Mouse (Mus musculus): ENCODE data around the gene Actl6b. TPM values are rescaled to one million over a fixed set of nuclear protein-coding genes. Genes with fewer than 3 reads are reported as not detected.

The Actl6b gene
- polyA plus RNA-seq, 1 experiment from 2014 or later = 0.05 TPM

DNA sequence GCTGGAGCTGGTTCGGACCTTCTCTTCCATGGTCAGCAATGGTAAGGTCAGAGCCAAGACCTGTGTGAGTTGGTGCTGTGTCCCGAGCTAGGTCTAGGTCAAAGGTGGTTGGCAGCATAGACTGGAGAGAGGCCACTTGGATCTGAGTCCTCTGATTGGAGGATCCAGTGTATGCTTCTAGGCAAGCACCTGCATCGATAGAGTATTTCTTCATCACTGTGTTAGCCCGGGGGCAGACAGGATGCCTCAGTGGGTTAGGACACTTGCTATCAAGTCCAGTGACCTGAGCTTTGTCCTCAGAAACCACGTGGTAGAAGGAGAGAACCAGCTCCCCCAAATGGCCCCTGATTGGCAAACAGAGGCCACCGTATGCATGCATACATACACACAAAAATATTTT, 26.9 kb downstream of the Actl6b start:
- H3K4me1 ChIP-seq (ENCODE audit: control insufficient read depth, low read depth, low read length) = no peaks in the 10 kb centered on the region; the same call in 1 of the 2 replicates
- no peak overlapping the region for H3K27ac ChIP-seq (ENCODE audit: low read length)
- 48% methylated on average over 6 of the region's 6 CpGs for WGBS (ENCODE audit: insufficient replicate concordance)
- H3K9ac ChIP-seq (ENCODE audit: low read depth, low read length) = no peak overlapping the region
- H3K4me3 ChIP-seq (ENCODE audit: low read depth, low read length) = no peak overlapping the region
- H3K27me3 ChIP-seq (ENCODE audit: control insufficient read depth, insufficient read depth, low read depth, low read length) = no peaks in the 10 kb centered on the region
- H3K9me3 ChIP-seq (replicated peaks; ENCODE audit: control insufficient read depth, low read length) = no peaks in the 10 kb centered on the region
- ATAC-seq (ENCODE audit: low read depth) = peak; percentile 59
- H3K36me3 ChIP-seq (ENCODE audit: control insufficient read depth, insufficient read depth) = peaks cover 35% of the 10 kb centered on the region
- H3K4me2 ChIP-seq (ENCODE audit: low read depth, low read length) = no peak overlapping the region

DNA sequence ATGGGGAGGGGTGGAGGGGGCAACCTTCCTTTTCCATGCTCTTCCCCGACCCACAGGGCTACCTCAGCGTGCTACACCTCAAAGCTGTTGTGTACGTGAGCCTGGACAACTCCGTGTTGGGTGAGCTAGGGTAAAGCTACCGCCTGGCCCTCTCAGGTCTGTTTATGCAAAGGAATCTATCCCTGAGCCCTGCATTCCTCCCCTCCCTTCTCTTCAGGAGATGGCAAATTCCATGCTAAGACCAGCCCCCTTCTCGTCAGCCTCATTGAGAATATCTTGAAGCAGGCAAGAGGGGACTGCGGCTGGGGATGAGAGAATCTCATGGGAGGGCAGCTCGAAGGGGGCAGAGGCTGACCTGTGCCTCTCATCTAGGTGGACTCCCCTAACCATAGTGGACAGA, 29.4 kb downstream of the Actl6b start:
- Histone ChIP-seq H3K27me3 (ENCODE audit: control insufficient read depth, insufficient read depth, low read depth, low read length) (no peaks in the 10 kb centered on the region), H3K27ac (ENCODE audit: low read length) (no peak overlapping the region), H3K9me3 (replicated peaks; ENCODE audit: control insufficient read depth, low read length) (peaks cover 5% of the 10 kb centered on the region; the same call in 1 of the 2 replicates), H3K9ac (ENCODE audit: low read depth, low read length) (no peak overlapping the region), H3K36me3 (ENCODE audit: control insufficient read depth, insufficient read depth) (peaks cover 36% of the 10 kb centered on the region), H3K4me2 (ENCODE audit: low read depth, low read length) (no peak overlapping the region), H3K4me3 (ENCODE audit: low read depth, low read length) (no peak overlapping the region), H3K4me1 (ENCODE audit: control insufficient read depth, low read depth, low read length) (no peaks in the 10 kb centered on the region; the same call in 1 of the 2 replicates)
- WGBS (ENCODE audit: insufficient replicate concordance) = 64% methylated on average over 8 of the region's 8 CpGs
- ATAC-seq (ENCODE audit: low read depth) = no peak

DNA sequence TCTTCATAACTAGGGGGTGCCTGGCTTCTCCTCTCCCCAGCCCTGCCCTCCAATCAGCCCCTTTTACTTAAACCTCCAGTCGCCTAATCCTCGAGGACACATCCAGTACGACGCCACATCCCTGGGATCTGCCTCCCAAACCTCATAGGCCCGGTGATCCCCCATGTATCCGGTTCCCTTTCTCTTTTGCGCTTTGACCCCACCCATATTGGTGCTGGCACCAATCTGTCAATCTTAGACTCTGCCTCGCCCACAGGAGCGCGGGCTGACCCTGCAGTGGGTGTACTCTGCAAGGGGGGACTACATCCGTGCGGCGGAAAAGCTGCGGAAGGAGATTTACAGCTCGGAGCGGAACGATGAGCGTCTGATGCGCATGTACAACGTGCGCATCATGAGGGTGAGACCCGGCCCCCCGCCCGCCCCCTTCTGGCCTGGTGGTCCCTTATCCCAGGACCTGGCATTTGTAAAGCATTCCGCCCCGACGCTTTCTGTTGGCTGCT, 30.4 kb downstream of the Actl6b start:
- H3K9me3 ChIP-seq (replicated peaks; ENCODE audit: control insufficient read depth, low read length) = peaks cover 6% of the 10 kb centered on the region; the same call in 1 of the 2 replicates
- no peaks in the 10 kb centered on the region; the same call in 1 of the 2 replicates for H3K4me1 ChIP-seq (ENCODE audit: control insufficient read depth, low read depth, low read length)
- peak overlapping the region; percentile 22; the same call in 1 of the 2 replicates for H3K4me2 ChIP-seq (ENCODE audit: low read depth, low read length)
- H3K4me3 ChIP-seq (ENCODE audit: low read depth, low read length) = peak overlapping the region; percentile 14
- H3K9ac ChIP-seq (ENCODE audit: low read depth, low read length) = no peak overlapping the region
- ATAC-seq (ENCODE audit: low read depth) = no peak
- WGBS (ENCODE audit: insufficient replicate concordance) = 36% methylated on average over 27 of the region's 27 CpGs
- no peak overlapping the region for H3K27ac ChIP-seq (ENCODE audit: low read length)
- peaks cover 30% of the 10 kb centered on the region for H3K36me3 ChIP-seq (ENCODE audit: control insufficient read depth, insufficient read depth)
- no peaks in the 10 kb centered on the region for H3K27me3 ChIP-seq (ENCODE audit: control insufficient read depth, insufficient read depth, low read depth, low read length)

DNA sequence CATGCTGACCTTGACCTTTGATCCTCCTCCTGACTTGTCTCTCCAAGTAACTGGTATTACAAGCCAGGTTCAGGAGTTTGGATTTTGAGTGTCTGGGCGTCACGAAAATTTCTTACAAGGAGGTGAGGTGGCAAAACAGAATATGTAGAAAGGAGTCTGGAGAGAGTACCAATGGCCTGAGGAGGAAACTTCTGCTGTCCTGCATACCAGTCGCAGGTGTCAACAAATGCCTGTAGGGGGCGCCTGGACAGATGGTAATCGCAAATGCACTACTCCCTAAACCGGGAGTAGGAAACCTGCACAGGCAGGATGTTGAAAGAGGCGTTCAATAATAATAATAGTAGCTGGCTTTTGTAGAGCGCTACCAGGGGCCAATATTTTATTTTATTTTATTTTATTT, 31.7 kb downstream of the Actl6b start:
- H3K4me1 ChIP-seq (ENCODE audit: control insufficient read depth, low read depth, low read length) = no peaks in the 10 kb centered on the region; the same call in 1 of the 2 replicates
- H3K4me3 ChIP-seq (ENCODE audit: low read depth, low read length) = no peak overlapping the region
- H3K27me3 ChIP-seq (ENCODE audit: control insufficient read depth, insufficient read depth, low read depth, low read length) = no peaks in the 10 kb centered on the region
- H3K9ac ChIP-seq (ENCODE audit: low read depth, low read length) = no peak overlapping the region
- ATAC-seq (ENCODE audit: low read depth) = no peak
- H3K27ac ChIP-seq (ENCODE audit: low read length) = no peak overlapping the region
- WGBS (ENCODE audit: insufficient replicate concordance) = 28% methylated on average over 8 of the region's 8 CpGs
- peaks cover 22% of the 10 kb centered on the region for H3K36me3 ChIP-seq (ENCODE audit: control insufficient read depth, insufficient read depth)
- peaks cover 6% of the 10 kb centered on the region; the same call in 1 of the 2 replicates for H3K9me3 ChIP-seq (replicated peaks; ENCODE audit: control insufficient read depth, low read length)
- H3K4me2 ChIP-seq (ENCODE audit: low read depth, low read length) = no peak overlapping the region

DNA sequence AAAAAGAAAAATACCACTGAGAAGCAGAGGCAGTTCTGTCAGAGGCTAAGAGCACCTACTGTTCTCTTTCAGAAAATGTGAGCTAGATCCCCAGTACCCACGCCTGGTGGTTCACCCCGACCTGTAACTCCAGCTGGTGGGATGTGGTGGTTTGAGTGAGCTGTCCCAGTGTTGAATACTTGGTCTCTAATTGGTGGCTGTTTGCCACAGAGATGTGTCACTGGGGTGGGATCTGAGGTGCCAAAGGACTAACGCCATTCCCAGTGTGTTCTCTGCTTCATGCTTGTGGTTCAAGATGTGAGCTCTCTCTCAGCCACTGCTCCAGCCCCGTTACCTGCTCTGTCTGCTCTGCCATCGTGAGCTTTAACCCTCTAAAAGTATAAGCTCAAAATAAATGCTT, 37.2 kb downstream of the Actl6b start:
- H3K27ac ChIP-seq (ENCODE audit: low read length) = no peak overlapping the region
- H3K27me3 ChIP-seq (ENCODE audit: control insufficient read depth, insufficient read depth, low read depth, low read length) = no peaks in the 10 kb centered on the region
- H3K4me2 ChIP-seq (ENCODE audit: low read depth, low read length) = no peak overlapping the region
- no peak overlapping the region for H3K4me3 ChIP-seq (ENCODE audit: low read depth, low read length)
- no peak for ATAC-seq (ENCODE audit: low read depth)
- peaks cover 6% of the 10 kb centered on the region; the same call in 1 of the 2 replicates for H3K9me3 ChIP-seq (replicated peaks; ENCODE audit: control insufficient read depth, low read length)
- no peak overlapping the region for H3K9ac ChIP-seq (ENCODE audit: low read depth, low read length)
- 70% methylated on average over 5 of the region's 5 CpGs for WGBS (ENCODE audit: insufficient replicate concordance)
- H3K4me1 ChIP-seq (ENCODE audit: control insufficient read depth, low read depth, low read length) = no peaks in the 10 kb centered on the region
- peaks cover 10% of the 10 kb centered on the region for H3K36me3 ChIP-seq (ENCODE audit: control insufficient read depth, insufficient read depth)

DNA sequence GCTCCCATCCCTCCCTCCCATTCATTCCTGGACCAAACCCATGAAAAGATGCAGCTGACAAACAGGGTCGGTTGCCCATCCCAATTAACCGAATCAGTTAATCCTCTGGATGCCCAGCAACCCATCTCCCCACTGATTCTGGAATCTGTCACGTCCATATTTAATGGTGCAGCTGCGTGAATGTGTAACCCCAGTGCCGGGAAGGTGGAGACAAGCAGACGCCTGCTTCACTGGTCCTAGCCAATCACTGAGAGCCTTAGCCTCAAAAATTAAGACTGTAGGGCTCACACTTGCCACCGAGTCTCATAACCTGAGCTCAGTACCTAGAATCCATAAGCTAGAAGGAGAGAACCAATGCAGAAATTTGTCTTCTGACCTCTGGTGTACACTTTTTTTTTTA, 42.6 kb downstream of the Actl6b start:
- WGBS (ENCODE audit: insufficient replicate concordance) = 81% methylated on average over 7 of the region's 7 CpGs
- H3K4me2 ChIP-seq (ENCODE audit: low read depth, low read length) = no peak overlapping the region
- H3K27me3 ChIP-seq (ENCODE audit: control insufficient read depth, insufficient read depth, low read depth, low read length) = no peaks in the 10 kb centered on the region
- no peak overlapping the region for H3K27ac ChIP-seq (ENCODE audit: low read length)
- H3K36me3 ChIP-seq (ENCODE audit: control insufficient read depth, insufficient read depth) = no peaks in the 10 kb centered on the region
- no peak overlapping the region for H3K9ac ChIP-seq (ENCODE audit: low read depth, low read length)
- no peaks in the 10 kb centered on the region for H3K9me3 ChIP-seq (replicated peaks; ENCODE audit: control insufficient read depth, low read length)
- no peak for ATAC-seq (ENCODE audit: low read depth)
- no peak overlapping the region for H3K4me3 ChIP-seq (ENCODE audit: low read depth, low read length)
- peaks cover 24% of the 10 kb centered on the region for H3K4me1 ChIP-seq (ENCODE audit: control insufficient read depth, low read depth, low read length)

DNA sequence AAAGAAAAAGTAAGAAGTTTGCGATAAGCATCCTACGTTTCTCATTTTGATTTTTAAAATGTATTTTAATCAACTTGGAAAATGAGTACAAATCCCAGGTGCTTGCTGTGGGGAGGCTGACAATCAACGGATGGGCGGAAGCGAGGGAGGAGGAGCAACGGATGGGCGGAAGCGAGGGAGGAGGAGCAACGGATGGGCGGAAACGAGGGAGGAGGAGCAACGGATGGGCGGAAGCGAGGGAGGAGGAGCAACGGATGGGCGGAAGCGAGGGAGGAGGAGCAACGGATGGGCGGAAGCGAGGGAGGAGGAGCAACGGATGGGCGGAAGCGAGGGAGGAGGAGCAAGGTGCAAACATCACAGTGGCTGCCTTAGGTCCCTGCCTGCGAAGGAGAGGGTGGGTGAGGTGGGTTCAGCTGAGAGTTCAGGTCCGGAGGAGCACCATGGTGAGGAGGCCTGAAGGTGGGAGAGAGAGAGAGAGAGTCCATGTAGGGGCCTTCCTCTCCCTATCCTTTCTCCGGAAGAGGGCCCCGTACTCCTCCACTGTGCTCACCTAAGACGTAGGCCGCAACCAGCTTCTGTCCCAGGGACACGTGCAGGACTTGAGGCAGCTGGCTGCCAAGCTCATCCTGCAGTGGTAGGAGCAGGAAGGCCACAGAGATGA, 43.4 kb downstream of the Actl6b start:
- Histone ChIP-seq H3K9me3 (replicated peaks; ENCODE audit: control insufficient read depth, low read length) (no peaks in the 10 kb centered on the region), H3K27me3 (ENCODE audit: control insufficient read depth, insufficient read depth, low read depth, low read length) (no peaks in the 10 kb centered on the region), H3K9ac (ENCODE audit: low read depth, low read length) (peak overlapping the region; percentile 37; the same call in 1 of the 2 replicates), H3K4me1 (ENCODE audit: control insufficient read depth, low read depth, low read length) (peaks cover 24% of the 10 kb centered on the region), H3K4me3 (ENCODE audit: low read depth, low read length) (peak overlapping the region; percentile 18; the same call in 1 of the 2 replicates), H3K36me3 (ENCODE audit: control insufficient read depth, insufficient read depth) (no peaks in the 10 kb centered on the region), H3K4me2 (ENCODE audit: low read depth, low read length) (peak overlapping the region; percentile 44), H3K27ac (ENCODE audit: low read length) (peak overlapping the region; percentile 23; the same call in 1 of the 2 replicates)
- 22% methylated on average over 30 of the region's 30 CpGs for WGBS (ENCODE audit: insufficient replicate concordance)
- ATAC-seq (ENCODE audit: low read depth) = no peak

DNA sequence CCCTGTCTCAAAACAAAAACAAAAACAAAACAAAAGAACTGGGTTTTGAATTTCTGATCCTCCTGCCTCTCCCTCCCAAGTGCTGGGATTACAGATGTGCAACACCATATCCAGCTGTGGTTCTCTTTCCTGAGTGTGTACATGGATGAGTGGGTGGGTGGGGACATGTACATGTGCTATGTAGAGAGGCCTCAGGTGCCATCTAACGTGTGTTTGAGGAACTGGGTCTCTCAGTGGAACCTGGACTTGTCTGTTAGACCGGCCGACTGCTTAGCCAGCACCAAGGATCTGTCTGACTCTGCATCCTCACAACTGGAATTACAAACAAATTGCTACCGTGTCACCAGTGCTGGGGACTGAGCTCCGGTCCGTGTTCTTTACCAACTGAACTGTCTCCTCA, 44.3 kb downstream of the Actl6b start:
- H3K4me1 ChIP-seq (ENCODE audit: control insufficient read depth, low read depth, low read length) = peaks cover 29% of the 10 kb centered on the region

DNA sequence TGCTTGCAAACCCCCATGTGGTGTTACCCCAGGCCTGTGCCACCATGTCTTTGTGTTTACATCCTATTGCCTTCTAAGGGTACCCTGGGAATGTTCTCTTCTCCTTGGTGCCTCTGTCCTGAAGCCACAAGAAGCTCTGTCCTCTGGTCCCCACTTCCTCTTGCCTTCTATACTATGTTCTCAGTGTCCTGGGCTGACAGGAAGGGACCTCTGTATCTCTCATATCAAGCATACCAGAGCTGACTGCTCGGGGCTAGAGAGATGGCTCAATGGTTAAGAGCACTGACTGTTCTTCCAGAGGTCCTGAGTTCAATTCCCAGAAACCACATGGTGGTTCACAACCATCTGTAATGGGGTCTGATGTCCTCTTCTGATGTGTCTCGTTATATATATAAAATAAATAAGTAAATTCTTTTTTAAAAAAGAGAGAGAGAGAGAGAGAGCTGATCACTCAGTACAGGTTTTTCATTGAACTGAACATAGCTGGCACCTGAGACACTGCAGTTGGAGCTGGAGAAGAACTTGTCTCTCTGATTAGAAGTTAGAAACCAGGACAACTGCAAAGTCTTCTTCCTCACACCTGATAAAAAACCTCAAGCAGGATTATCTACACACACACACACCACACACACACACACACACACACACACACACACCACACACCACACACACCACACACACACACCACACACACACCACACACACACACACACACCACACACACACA, 44.9 kb downstream of the Actl6b start:
- H3K4me1 ChIP-seq (ENCODE audit: control insufficient read depth, low read depth, low read length) = peaks cover 31% of the 10 kb centered on the region
- ATAC-seq (ENCODE audit: low read depth) = no peak
- H3K27me3 ChIP-seq (ENCODE audit: control insufficient read depth, insufficient read depth, low read depth, low read length) = no peaks in the 10 kb centered on the region
- H3K9me3 ChIP-seq (replicated peaks; ENCODE audit: control insufficient read depth, low read length) = no peaks in the 10 kb centered on the region
- no peak overlapping the region for H3K4me3 ChIP-seq (ENCODE audit: low read depth, low read length)
- H3K4me2 ChIP-seq (ENCODE audit: low read depth, low read length) = no peak overlapping the region
- no peaks in the 10 kb centered on the region for H3K36me3 ChIP-seq (ENCODE audit: control insufficient read depth, insufficient read depth)
- 29% methylated on average over 2 of the region's 2 CpGs for WGBS (ENCODE audit: insufficient replicate concordance)
- H3K9ac ChIP-seq (ENCODE audit: low read depth, low read length) = no peak overlapping the region
- H3K27ac ChIP-seq (ENCODE audit: low read length) = peak overlapping the region; percentile 45; the same call in 1 of the 2 replicates

More for the DNA sequence above, 44.3 kb downstream of the Actl6b start:
- Histone ChIP-seq H3K4me2 (ENCODE audit: low read depth, low read length) (no peak overlapping the region), H3K9ac (ENCODE audit: low read depth, low read length) (no peak overlapping the region), H3K27me3 (ENCODE audit: control insufficient read depth, insufficient read depth, low read depth, low read length) (no peaks in the 10 kb centered on the region), H3K4me3 (ENCODE audit: low read depth, low read length) (no peak overlapping the region), H3K9me3 (replicated peaks; ENCODE audit: control insufficient read depth, low read length) (no peaks in the 10 kb centered on the region), H3K27ac (ENCODE audit: low read length) (peak overlapping the region; percentile 45; the same call in 1 of the 2 replicates), H3K36me3 (ENCODE audit: control insufficient read depth, insufficient read depth) (no peaks in the 10 kb centered on the region)
- WGBS (ENCODE audit: insufficient replicate concordance) = 71% methylated on average over 6 of the region's 6 CpGs
- no peak for ATAC-seq (ENCODE audit: low read depth)

All from liver, embryonic 16.5 days (tissue).